Mouse (Mus musculus) kidney, embryonic 16.5 days (tissue): ENCODE data around the gene Stat3. TPM values are rescaled to one million over a fixed set of nuclear protein-coding genes. Genes with fewer than 3 reads are reported as not detected.

ENCODE experiments used
- ATAC-seq: fragments of 200-750 bp; cut with Nextera tagmentation; 2 replicates; pipeline ENCODE4 v1.8.0; 2017; ENCODE audit warnings: moderate TSS enrichment; ENCODE audit not compliant: low FRiP score, low TSS enrichment
- H3K27ac ChIP-seq: fragments of 300-500 bp; sonication (generic); 2 replicates; pipeline ENCODE4 v1.5.1; 2014; ENCODE audit warnings: low read length
- H3K27me3 ChIP-seq: fragments of 300-500 bp; sonication (generic); 2 replicates; pipeline ENCODE4 v1.6.1; 2014; ENCODE audit warnings: low read length, control low read depth, mixed read lengths; ENCODE audit not compliant: insufficient read depth
- H3K36me3 ChIP-seq: fragments of 300-500 bp; sonication (generic); 2 replicates; pipeline ENCODE4 v1.6.1; 2014; ENCODE audit warnings: low read length, control low read depth, mixed read lengths; ENCODE audit not compliant: insufficient read depth
- H3K4me1 ChIP-seq: fragments of 300-500 bp; sonication (generic); 2 replicates; pipeline ENCODE4 v1.6.1; 2014; ENCODE audit warnings: low read length, control low read depth, mixed read lengths; ENCODE audit not compliant: insufficient read depth
- H3K4me2 ChIP-seq: fragments of 300-500 bp; sonication (generic); replicated peaks from 2 replicates; pipeline ENCODE4 v1.6.1; 2014; ENCODE audit warnings: low read depth, low read length
- H3K4me3 ChIP-seq: fragments of 300-500 bp; sonication (generic); 2 replicates; pipeline ENCODE4 v1.5.1; 2014; ENCODE audit warnings: mild to moderate bottlenecking, low read length
- H3K9ac ChIP-seq: fragments of 300-500 bp; sonication (generic); replicated peaks from 2 replicates; pipeline ENCODE4 v1.6.1; 2014; ENCODE audit warnings: low read length
- H3K9me3 ChIP-seq: fragments of 300-500 bp; sonication (generic); 2 replicates; pipeline ENCODE4 v1.6.1; 2016; ENCODE audit warnings: low read length, control low read depth
- WGBS: fragments of 180-500 bp; shearing (Covaris S2); extraction: QIAGEN DNeasy Blood & Tissue Kit; methylation state at CpG from one replicate; pipeline ENCODE4 v1.1.7; 2014; 5-methylcytosine and 5-hydroxymethylcytosine counted together
- polyA plus RNA-seq: library from polyadenylated mRNA; unstranded; fragments of >200 nt; fragmentation: Nextera tagmentation; extraction: Ambion mirVana; gene quantifications from 2 replicates; pipeline ENCODE4 v1.2.1, GENCODE M21; 2015

Gene Stat3
- polyA plus RNA-seq, 1 experiment from 2014 or later: 47.9 TPM

- H3K4me1 ChIP-seq: peaks cover 37% of the 10 kb centered on the region
- H3K9ac ChIP-seq: no peak overlapping the region
- no peak overlapping the region for H3K4me3 ChIP-seq
- H3K27ac ChIP-seq: no peak overlapping the region
- no peaks in the 10 kb centered on the region for H3K36me3 ChIP-seq
- H3K4me2 ChIP-seq: no peak overlapping the region
- no peak for ATAC-seq
- H3K27me3 ChIP-seq: no peaks in the 10 kb centered on the region
- no peaks in the 10 kb centered on the region for H3K9me3 ChIP-seq
- 92% methylated on average over 8 of the region's 8 CpGs for WGBS
Observed at GRCm38 (mm10) chr11:100935373-100936355, 3.7 kb downstream of the Stat3 start.

- 32% methylated on average over 12 of the region's 12 CpGs for whole genome bisulfite sequencing
Observed at GRCm38 (mm10) chr11:100931254-100931921, 8.0 kb downstream of the Stat3 start.

GRCm38 (mm10) chr11:100930611-100931010, 8.7 kb downstream of the Stat3 start:
- Histone ChIP-seq H3K9me3 (no peaks in the 10 kb centered on the region), H3K4me2 (no peak overlapping the region), H3K4me1 (peaks cover 17% of the 10 kb centered on the region), H3K27ac (no peak overlapping the region), H3K4me3 (no peak overlapping the region), H3K9ac (no peak overlapping the region), H3K36me3 (no peaks in the 10 kb centered on the region), H3K27me3 (no peaks in the 10 kb centered on the region)
- WGBS: 52% methylated on average over 7 of the region's 7 CpGs
- no peak for ATAC-seq

More at GRCm38 (mm10) chr11:100931254-100931921, 8.0 kb downstream of the Stat3 start:
- no peak for ATAC-seq
- Histone ChIP-seq H3K4me2 (peak overlapping the region; percentile 48), H3K36me3 (no peaks in the 10 kb centered on the region), H3K4me1 (peaks cover 17% of the 10 kb centered on the region), H3K27ac (peak overlapping the region; percentile 64), H3K9me3 (no peaks in the 10 kb centered on the region), H3K4me3 (peak overlapping the region; percentile 41), H3K27me3 (no peaks in the 10 kb centered on the region), H3K9ac (peak overlapping the region; percentile 50)

GRCm38 (mm10) chr11:100927386-100927785, 12.0 kb downstream of the Stat3 start:
- no peak overlapping the region for H3K9ac ChIP-seq
- no peaks in the 10 kb centered on the region for H3K27me3 ChIP-seq
- WGBS: 77% methylated on average over 3 of the region's 3 CpGs
- H3K27ac ChIP-seq: no peak overlapping the region
- no peaks in the 10 kb centered on the region for H3K9me3 ChIP-seq
- no peak overlapping the region for H3K4me2 ChIP-seq
- H3K4me1 ChIP-seq: peaks cover 17% of the 10 kb centered on the region
- H3K36me3 ChIP-seq: no peaks in the 10 kb centered on the region
- no peak for ATAC-seq
- no peak overlapping the region for H3K4me3 ChIP-seq

GRCm38 (mm10) chr11:100924386-100924919, 14.9 kb downstream of the Stat3 start:
- Histone ChIP-seq H3K36me3 (no peaks in the 10 kb centered on the region), H3K27me3 (no peaks in the 10 kb centered on the region), H3K4me1 (no peaks in the 10 kb centered on the region), H3K9ac (no peak overlapping the region), H3K9me3 (no peaks in the 10 kb centered on the region), H3K4me3 (no peak overlapping the region), H3K4me2 (no peak overlapping the region), H3K27ac (no peak overlapping the region)
- no peak for ATAC-seq
- WGBS: 100% methylated on average over 1 of the region's 1 CpGs

- no peaks in the 10 kb centered on the region for H3K36me3 ChIP-seq
- WGBS: 90% methylated on average over 4 of the region's 4 CpGs
- H3K4me1 ChIP-seq: no peaks in the 10 kb centered on the region
- no peaks in the 10 kb centered on the region for H3K27me3 ChIP-seq
- H3K9me3 ChIP-seq: no peaks in the 10 kb centered on the region
- H3K4me3 ChIP-seq: no peak overlapping the region
- H3K27ac ChIP-seq: no peak overlapping the region
- H3K4me2 ChIP-seq: no peak overlapping the region
- ATAC-seq: no peak
- no peak overlapping the region for H3K9ac ChIP-seq
Observed at GRCm38 (mm10) chr11:100920887-100921624, 18.3 kb downstream of the Stat3 start.

- no peak overlapping the region for H3K4me2 ChIP-seq
- H3K4me1 ChIP-seq: no peaks in the 10 kb centered on the region
- H3K27ac ChIP-seq: no peak overlapping the region
- no peak for ATAC-seq
- no peak overlapping the region for H3K4me3 ChIP-seq
- no peaks in the 10 kb centered on the region for H3K9me3 ChIP-seq
- H3K27me3 ChIP-seq: no peaks in the 10 kb centered on the region
- H3K36me3 ChIP-seq: peaks cover 4% of the 10 kb centered on the region; the same call in 1 of the 2 replicates
- WGBS: 84% methylated on average over 5 of the region's 5 CpGs
- no peak overlapping the region for H3K9ac ChIP-seq
Observed at GRCm38 (mm10) chr11:100918007-100918406, 21.3 kb downstream of the Stat3 start.

- Histone ChIP-seq H3K4me1 (no peaks in the 10 kb centered on the region), H3K36me3 (peaks cover 4% of the 10 kb centered on the region; the same call in 1 of the 2 replicates), H3K4me2 (no peak overlapping the region), H3K27ac (no peak overlapping the region), H3K4me3 (no peak overlapping the region), H3K9ac (no peak overlapping the region), H3K27me3 (no peaks in the 10 kb centered on the region), H3K9me3 (no peaks in the 10 kb centered on the region)
- ATAC-seq: no peak
- 95% methylated on average over 4 of the region's 4 CpGs for WGBS
Observed at GRCm38 (mm10) chr11:100916432-100916971, 22.8 kb downstream of the Stat3 start.

GRCm38 (mm10) chr11:100915063-100915462, 24.3 kb downstream of the Stat3 start:
- Histone ChIP-seq H3K4me1 (no peaks in the 10 kb centered on the region), H3K4me2 (no peak overlapping the region), H3K9me3 (no peaks in the 10 kb centered on the region), H3K4me3 (no peak overlapping the region), H3K9ac (no peak overlapping the region), H3K27me3 (no peaks in the 10 kb centered on the region), H3K36me3 (peaks cover 4% of the 10 kb centered on the region; the same call in 1 of the 2 replicates), H3K27ac (no peak overlapping the region)
- no peak for ATAC-seq
- 95% methylated on average over 3 of the region's 3 CpGs for WGBS
